Mouse (Mus musculus): ENCODE measurements around the gene Aldh1a2.

Aldh1a2 gene

DNA sequence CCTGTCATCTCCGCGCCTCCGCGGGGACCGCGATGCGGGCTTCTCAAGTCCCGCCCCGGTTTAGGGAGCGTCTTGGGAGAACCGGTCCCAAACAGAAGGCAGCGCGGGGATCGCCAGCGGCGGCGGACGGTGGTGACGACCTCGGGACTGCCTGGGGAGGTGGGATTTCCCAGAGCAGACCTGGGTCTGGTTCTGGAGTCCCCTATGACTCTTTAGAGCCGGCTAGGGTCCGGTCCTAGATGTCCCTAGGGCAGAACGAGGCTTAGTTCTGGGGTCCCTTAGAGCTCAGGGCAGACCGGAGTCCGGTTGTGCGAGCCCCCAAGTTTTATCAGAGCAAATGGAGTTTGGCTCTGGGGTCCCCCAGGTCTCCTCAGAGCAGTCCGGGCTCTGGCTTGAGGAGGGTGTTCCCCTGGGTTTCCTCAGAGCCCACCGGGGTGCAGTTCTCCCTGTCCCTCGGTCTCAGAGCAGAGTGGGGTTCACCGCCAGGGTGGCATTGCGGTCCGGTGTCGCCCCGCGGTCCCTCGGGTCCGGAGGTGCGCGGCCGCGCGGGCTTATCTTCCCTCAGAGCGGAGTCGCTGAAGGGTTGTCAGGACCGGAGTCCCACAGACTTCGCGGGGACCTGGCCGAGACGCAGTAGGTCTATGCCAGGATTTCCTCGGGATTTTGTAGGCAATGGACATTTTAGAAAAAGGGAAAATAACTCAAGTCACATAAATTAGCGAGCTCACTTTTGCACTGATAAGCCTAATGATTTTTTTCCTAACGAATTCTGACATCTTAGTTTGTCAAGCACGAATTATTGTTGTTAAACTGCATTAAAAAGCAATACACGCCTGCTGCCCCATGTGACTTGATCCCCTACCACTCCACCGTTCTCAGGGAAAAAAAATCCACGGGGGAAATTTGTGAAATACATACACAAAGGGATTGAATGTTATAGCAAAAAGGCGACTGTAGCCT, 727 bp downstream of the Aldh1a2 start:
- peak; percentile 13 to 43 for DNase-seq

DNA sequence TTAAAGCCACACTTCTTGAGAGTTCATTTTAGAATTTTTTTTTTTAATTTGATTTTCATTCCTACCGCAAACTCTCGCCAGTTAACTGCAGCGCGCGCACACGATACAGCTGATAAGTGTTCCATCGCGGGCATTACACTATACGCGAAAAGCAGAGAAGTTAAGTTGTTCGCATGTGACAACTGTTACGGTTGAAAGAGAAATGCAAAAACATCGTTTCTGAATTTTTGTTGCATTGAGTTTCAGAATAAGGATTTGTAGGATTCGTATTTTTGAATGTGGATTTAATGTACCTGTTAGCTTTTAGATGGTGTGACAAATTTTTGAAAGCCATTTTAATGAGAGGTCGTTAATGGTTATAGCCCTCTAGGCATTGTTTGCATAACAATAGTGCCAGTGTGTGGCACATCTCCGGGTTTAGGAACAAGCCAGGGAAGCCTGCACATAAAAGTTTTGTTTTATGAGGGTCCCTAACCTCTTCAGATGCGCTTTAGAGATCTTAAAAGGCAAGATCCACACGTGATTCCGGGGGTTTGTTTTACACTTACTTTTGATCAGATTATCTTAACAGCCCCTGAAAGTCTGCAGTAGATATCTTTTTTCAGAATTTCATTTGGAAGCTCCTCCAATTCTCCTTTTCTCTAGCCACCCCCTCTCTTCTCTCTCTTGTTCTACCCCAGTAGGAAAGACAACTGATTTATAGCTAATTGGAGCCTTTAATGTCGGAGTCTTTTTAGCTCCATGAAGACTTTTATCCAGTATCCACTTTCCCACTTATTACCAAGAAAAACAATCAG, 1.6 kb downstream of the Aldh1a2 start:
- no peak for DNase-seq

DNA sequence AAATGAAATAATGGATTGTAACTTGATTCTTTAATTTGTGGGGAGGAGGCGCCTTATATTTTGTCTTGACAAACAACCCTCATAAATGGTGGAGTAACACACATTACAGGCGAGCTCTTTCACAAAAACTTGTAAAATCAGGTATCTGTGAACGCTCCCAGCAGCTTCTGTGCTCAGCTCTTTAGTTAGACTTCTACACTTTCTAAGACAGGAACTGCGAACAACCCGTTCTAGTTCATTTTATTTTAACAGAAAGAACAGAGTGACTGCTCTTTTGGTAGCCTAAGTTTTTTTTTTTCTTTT, 2.2 kb downstream of the Aldh1a2 start:
- no peak for DNase-seq

DNA sequence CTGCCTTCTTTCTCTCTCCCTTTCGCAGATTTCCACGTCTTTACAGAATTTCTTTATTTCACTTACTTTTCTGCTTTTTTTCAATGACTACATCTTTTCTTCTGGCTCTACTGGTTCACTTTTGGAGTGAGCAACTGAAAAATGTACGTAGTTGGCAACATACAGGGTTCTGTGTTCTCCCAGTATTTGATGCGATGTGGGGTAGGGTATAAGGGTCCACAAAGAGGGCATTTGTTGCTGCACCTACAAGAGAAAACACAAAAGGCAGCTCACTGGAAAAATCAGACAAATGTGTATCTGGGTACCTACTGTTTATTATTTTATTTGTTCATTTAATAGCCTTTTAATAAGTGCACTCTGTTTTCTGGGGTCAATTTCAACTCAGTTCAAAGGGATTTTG, 3.6 kb downstream of the Aldh1a2 start:
- no peak for DNase-seq

DNA sequence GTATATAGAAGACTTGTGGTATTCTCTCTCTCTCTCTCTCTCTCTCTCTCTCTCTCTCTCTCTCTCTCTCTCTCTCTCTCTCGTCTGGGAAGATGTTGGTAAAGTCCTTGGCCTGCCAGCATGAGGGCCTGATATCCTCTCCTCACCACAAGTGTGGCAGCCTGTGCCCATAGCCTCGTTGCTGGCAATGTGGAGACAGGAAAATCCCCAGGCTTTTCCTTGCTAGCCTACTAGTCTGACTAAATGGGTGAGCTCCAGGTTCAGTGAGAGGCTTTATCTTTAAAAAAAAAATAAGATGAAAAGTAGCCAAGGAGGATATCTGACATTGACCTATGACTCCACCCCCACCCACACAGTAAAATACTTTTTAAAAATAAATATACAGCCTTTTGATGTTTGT, 4.8 kb downstream of the Aldh1a2 start:
- no peak for DNase-seq

DNA sequence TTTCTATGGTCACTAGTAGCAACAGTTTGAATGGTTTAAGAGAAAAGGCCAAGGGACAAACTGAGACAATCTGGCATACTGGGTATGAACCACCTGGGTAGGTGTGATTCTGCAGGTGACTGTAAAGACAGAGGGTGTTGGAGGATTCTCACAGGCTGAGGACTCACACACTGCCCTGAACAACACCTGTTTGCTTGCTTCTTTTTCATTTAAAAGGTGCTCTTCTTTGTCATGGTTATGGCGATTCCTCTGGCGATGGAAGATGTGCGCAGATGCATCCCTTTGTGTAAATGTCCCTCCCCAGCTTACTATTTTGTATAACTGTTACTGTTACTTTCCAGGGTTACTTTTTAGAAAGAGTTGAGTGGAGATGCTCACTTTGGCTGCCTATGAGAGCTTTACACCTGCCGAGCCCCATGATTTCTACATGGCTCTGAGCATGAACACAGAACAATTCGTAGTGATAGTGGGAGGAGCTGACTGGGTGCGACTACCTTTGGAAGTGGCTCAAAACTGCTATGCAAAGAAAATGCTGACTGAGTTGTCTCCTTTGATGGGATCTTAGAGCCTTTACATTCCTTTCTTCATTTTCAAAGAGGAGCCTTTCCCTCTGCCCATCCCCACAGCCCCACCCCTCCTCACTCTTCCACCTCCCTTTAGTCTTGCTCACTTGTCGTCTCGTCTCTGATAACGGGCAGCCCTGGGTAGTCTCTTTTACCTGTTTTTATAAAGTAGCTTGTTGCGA, 11.8 kb downstream of the Aldh1a2 start:
- DNase-seq, result no peak

DNA sequence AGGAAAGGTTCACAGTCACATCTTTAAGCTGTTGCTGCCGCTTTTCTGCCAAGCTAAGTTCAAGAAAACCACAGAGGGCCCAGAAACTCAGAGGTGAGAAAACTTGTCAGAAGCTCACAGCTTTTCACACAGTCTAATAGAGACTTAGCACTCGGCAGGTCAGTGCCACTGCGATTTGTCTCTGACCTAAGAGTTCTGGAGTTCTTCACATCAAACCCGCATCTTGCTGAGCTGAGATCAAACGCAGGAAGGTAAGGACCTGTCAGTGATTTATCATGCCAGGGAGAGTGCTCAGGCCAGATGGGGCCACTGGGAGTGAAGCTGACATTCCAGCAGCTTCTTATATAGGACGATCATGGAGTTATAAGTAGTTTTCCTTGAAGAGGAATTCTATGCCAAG, 14.4 kb downstream of the Aldh1a2 start:
- no peak for DNase-seq

DNA sequence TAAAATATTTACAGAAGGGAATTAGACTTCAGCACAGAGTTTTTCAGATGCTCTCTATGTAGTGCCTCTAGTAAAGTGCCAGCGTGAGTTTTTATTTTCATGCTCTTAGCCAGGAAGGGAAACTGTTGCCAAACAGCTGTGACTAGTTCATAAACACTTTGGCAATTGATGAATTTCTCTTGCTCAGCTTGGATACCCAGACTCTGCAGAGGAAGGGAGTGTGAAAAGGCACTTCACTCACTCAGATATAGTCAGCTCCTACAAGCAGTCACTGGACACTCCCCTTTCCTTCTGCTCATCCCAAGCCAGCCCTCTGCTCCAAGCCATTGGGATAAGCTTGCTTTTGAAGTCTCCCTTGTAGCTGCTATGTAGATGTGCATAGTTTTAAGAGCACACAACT, 21.0 kb downstream of the Aldh1a2 start:
- DNase-seq, result no peak

DNA sequence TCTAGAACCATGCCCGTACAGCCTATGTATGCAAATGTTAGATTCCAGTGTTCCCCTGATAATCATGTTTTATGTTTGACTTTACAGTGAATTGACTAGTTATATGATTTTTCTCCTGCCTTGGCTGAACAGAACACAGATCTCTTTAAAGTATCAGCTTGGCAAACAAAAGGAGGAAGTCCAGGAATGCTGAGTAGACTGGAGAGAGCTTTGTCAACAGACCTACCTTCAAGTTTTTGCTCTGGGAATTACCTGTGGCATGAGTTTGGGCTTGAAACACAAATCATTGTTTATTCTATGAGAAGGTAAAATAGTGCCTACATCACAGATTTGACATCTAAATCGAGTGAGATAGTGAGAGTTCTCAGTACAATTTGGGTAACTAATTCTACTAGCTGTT, 24.3 kb downstream of the Aldh1a2 start:
- no peak for DNase-seq

DNA sequence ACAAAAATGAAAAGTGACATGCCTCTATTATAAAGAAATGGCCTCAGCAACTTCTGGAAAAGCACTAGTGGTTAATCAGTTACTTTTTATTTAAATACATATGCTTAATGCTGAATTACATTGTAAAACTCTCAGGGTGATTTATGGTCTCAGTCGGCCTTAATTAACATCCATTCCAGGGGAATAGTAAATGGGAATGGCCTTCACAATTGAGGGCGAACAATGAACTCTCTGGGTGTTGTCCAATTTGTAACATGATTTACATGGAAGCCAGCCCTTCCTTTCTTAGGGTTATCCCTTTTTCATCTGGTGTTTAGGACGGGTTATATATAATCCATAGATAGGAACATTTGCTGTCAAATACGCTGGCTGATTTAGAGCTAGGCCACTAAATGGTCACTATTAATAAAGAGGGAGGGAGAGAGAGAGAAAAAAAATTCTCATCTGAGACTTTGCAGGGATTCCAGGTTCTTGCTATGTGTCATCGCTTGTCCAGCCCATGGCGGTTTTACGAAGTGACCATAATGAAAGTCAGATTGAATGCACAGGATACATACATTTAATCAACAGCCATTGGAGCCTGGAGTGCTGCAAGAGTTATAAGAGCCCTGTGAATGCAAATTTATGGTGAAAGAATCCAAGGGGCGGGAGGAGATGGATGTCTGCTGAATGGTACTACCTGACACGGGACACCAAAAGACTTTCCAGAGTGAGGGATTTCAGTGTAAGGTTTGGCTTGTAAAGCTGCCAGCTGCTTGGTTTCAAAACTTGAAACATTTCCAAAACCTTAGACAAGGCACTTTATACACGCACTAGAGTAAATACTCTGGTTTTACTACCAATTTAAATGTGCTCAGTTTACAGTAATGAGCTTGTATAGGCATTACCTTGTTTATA, 26.2 kb downstream of the Aldh1a2 start:
- no peak for DNase-seq

DNA sequence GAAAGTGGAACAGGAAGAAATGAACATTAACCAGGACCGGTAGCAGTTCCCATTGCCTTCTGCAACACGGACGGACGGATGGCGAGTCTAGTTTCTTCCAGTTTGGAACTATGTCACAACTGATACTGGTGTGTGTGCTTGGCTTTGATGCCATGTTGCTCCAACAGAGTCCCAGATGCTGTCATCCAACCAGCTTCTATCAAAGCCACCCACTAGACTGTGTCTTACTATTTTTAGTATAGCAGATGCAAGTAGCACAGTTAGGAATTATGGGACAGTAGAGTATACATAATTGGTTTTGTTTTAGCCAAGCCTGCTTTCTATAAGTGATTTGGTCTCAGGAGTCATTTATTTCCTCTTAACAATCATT, 26.8 kb downstream of the Aldh1a2 start:
- DNase-seq, result no peak

DNA sequence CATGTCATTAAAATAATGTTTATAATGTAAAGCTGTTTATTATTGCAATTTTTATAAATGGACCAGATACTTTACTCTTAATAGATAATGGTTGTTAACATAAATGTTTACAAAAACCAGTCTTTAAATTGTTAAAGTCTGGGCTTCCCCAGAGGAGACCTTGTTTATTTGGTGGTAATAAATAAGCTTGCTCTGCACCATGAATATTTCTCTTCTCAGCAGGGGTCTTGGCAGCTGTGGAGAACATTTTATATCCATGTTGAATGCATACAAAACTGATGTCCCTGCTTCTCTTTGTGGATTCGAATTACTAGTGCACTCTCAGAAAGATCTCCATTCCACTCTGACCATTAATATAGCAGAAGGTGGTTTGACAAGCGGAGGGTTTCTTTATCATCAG, 38.8 kb downstream of the Aldh1a2 start:
- DNase-seq, result no peak

DNA sequence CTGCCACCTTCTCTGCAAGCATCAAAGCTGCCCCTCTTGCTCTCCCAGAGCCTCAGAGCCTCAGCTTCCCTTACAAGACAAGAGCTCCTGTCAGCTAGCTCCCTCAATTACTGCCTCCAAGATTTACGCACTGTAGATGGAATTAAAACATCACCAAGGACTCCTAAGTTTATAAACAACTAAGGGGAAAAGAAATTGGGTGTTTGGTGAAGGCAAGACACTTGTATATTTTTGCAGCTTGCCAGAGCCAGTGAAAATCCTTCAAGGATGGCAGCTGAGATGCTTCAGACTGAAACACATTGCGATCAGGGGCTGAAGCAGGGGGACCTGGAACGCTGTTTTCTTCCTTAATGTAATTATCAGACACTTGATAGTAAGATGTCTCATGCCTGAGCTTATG, 47.1 kb downstream of the Aldh1a2 start:
- DNase-seq, result no peak

DNA sequence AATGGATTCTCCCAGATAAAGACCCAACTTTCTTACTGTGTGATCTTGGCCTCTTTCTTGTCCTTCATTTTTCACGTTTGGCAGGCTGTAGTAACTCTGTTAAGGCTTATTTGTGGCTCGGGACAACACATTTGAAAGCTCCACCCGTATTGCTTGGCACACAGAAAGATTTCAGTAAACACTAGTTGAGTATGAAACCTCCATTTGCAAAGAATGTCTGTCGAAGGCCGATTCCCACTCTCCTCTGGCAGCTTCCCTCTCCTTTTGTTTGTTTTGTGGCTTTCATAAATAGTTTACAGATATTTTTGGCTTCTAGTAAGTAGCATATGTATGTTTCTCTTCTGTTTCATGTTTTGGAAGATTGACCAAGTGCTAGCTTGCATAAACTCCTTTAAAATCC, 54.1 kb downstream of the Aldh1a2 start:
- no peak for DNase-seq

DNA sequence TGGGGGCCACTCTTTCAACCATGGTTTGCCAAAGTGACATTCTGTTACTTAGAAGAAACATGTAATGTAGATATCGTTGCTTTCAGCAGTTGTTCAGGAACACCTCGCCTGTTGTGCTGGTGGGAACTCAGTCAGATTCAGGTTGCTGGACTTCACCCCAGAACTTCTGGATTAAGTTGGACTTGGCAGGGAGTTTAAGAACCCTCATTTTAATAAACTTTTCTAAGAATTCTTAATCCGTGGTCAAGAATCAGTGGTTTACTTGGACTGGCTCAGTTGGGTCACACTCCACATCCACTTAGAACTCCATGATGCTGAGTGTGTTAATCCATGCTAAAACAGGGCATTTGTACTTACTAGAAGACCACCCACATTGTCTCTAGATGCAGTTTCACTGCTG, 54.6 kb downstream of the Aldh1a2 start:
- DNase-seq, result no peak

DNA sequence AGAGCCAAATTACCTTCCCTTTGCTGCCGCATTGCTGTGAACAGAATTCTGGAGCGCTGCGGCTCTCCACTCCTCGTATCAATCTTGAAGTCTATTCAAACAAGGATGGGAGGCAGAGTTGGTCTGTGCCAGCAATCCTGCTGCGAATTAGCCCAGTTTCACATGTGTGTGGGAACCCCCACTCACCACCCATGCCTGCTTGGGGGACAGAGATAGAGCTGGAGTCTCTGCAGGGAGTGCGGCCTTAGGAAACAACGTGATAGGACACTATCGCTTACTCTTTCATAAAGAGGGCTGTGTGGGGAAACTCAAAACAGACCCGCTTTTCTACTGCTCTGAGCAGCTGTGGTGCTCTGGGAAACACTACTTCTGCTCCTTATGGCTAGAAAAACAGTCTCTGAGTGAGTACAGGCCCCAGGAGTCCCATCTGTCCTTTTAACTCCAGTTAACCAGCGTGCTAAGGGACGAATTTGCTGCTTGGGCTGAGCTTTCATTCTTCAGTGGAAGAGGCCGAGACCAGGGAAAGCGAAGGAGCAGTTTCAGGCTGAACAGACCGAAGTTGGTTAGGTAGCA, 60.6 kb downstream of the Aldh1a2 start:
- no peak for DNase-seq

DNA sequence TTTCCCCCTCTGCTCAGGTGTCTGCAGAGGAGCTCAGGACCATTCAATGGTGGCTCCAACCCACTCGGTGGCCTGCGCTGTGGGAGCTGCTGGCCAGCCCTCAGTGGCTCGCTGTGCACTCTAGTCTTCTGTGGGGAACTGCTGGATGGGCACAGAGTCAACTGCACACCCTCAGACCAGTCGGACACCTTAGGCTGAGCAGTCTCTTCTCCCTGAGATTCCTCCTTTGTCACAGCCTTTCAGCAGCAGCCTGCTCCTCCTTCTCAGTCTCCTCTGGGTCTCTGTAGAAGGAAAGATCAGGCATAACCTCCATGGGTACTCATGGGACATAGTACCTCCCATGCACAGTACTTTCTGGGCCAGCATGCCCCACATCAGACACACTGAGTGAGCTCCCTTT, 63.2 kb downstream of the Aldh1a2 start:
- no peak for DNase-seq

DNA sequence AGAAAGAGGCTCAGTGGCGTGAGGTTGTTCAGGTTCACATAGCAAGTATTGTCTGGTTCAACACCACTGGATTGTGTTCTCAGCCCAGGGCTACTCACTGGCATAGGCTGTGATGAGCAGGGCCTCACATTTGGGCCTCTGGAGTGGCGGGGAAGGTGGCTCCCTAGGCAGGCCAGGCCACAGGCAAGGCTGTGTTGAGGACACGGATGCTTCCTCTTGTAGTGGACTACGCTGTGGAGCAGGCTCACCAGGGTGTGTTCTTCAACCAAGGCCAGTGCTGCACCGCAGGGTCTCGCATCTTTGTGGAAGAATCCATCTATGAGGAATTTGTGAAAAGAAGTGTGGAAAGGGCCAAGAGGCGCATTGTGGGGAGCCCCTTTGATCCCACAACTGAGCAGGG, 67.6 kb downstream of the Aldh1a2 start:
- DNase-seq, result no peak

DNA sequence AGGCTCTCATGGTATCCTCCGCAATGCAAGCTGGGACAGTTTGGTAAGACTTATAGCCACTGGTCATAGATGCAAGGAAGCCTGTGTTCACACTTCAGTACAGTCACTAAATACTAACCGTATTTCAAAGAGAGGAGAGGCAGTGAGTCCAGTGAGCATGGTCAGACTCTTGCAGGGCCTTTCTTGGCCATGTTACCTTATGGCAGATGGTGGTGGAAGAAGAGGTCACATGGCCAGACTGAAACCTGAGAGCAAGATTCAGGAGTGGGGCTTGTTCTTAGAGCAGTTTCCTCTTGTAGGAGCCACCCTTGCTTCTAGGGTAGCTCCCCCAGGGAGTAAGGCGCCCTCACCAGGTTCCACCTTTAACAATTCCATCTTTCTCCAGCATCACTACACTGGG, 69.6 kb downstream of the Aldh1a2 start:
- DNase-seq, result no peak

DNA sequence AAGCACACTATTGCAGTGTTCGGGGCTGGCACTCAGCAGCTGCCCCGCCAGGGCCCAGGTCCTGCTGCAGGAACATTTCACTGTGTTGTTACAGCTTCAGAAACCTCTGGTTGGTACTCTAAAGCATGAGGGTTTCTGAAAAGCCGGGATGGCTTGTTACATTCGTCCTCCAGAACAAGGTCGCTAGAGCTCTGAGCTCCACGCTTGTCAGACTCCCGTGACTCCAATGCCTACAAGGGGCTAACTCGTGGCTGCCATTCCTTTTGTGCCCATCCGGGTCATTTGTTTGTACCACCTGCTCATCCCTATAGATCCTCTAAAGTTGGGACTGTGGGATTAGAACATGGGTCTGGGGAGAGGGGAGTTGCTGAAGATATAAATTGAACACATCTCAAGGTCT, 70.8 kb downstream of the Aldh1a2 start:
- DNase-seq, result no peak

DNA sequence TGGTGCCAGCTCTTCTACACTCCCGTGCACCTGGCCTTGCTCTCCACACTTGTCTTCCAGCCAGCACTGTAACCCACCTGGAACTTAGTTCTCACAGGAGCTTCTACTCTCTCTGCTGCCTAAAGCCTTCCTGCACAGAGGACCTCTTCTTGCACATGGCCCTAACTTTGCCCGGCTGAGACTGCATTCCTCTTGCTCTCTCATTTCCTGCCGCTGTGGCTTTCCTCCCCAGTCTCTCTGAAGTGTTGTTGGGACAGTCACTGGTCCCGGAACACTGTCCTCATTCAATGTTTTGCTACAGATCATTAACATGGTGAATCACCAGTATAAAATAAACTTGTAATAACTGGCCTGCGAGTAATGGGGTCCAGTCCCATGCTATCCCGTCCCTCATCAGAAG, 73.1 kb downstream of the Aldh1a2 start:
- DNase-seq, result no peak

DNA sequence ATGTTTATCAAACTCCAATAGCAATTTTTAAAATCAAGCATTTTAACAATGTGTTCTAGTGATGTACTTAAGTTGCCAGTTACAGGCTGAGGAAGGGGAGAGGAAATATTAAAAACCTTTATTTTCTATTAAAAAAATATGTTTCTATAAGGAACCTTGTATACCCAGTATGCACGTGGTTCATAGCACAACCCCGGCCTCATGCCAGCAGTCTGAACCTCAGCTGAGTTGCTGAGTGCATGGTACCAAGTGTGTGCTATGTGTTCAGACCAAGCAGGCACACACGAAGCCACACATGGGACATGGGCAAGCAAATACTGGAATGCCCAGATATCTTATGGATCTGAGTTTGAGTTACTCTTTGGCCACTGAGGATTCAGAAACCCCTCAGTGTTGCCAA, 74.2 kb downstream of the Aldh1a2 start:
- DNase-seq, result no peak

Measured in kidney, postnatal 25 days (tissue).